Mouse (Mus musculus): ENCODE measurements around the gene Ehf.

- TF ChIP-seq CTCF (IDR thresholded peaks at IDR 0.05; ENCODE audit: low read depth) (no peak), EP300 (optimal IDR thresholded peaks at IDR 0.05) (no peak)
These were observed 34.3 kb upstream of the Ehf start for GRCm38 (mm10) chr2:103337370-103337769.

All from stomach, postnatal 0 days (tissue).